Mouse (Mus musculus): ENCODE data around the gene Pgm2. TPM values are rescaled to one million over a fixed set of nuclear protein-coding genes. Genes with fewer than 3 reads are reported as not detected.

Gene Pgm2
- total RNA-seq, 1 experiment from 2014 or later: 25.6 TPM

DNA sequence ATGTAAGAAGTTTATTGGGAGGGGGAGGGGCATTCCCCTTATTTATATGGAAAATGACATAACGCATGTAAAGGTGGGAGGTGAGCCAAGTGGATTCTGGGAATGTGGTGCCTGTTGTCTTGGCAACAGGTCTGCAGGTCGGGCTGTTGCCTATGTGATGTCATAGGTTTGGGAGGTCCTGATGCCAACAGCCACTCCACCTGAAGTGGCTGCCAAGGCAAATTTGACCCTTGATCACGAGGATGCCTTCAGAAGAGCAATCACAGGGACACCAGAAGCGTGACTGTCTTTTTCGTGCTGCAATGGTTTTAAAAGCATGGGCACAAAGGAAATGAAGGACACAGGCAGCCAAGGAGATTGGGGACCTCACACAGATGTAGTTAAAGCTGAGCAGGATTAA lies 33.0 kb downstream of the Pgm2 start:
- no peak for ATAC-seq (ENCODE audit: extremely low read depth, insufficient number of reproducible peaks, low FRiP score, poor library complexity, severe bottlenecking)

DNA sequence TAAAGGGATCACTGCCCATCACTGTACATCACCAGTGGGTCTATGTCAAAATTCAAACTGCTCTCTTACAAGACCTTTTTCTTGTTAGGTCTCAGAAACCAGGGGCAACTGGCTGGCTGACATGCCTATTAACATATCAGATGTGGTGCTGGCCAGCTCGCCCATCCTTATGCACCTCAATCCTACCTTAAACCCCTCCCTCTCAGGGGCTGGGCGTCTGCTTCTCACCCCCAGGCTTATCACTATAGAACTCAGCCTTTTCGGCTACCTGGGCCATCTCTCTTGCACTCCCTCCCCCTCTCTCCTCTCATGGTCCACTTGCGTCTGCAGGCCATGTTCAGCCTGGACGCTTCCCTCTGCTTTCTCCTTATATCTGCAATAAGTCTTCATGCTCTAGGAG lies 38.8 kb downstream of the Pgm2 start:
- ATAC-seq (ENCODE audit: extremely low read depth, insufficient number of reproducible peaks, low FRiP score, poor library complexity, severe bottlenecking): no peak

DNA sequence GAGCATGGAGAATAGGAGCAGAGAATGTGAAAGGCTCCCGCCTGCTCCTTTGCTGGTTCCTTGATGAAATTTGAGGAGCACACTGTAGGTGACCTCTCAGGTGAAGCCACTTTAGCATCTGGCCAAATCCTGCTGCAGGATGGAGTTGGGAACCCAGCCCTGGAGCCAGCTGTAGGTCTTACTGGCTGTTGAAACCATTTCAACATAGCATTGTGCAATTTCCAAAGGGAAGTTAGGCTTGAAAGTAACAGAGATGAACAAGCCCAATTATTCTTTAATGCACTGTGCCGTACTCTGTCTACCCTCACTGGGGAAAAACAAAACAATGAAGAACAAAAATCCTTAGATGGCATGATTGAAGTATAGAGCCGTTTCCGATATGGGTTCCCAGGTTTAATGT lies 41.2 kb downstream of the Pgm2 start:
- ATAC-seq (ENCODE audit: extremely low read depth, insufficient number of reproducible peaks, low FRiP score, poor library complexity, severe bottlenecking): peak; percentile 33; the same call in 1 of the 2 replicates

DNA sequence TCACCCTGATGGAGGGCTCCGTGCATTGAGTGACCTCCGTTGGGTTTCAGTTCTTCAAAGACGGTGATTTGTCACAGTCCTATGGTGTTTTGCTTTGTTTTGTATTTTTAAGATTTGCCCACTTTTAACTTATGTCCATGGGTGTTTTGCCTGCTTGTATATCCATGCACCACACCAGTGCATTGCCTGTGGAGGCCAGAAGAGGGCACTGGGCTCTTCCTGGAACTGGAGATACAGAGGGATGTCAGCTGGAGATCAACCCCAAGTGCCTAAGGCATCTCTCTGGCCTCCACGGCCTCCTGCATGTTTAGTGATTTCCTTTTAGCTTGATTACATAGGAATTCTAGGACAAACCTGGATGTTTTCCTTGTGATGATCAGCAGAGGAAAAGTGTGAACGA lies 43.6 kb downstream of the Pgm2 start:
- peak; percentile 40; the same call in 1 of the 2 replicates for ATAC-seq (ENCODE audit: extremely low read depth, insufficient number of reproducible peaks, low FRiP score, poor library complexity, severe bottlenecking)

- ATAC-seq (ENCODE audit: extremely low read depth, insufficient number of reproducible peaks, low FRiP score, poor library complexity, severe bottlenecking): no peak
These were observed 47.5 kb downstream of the Pgm2 start for GRCm38 (mm10) chr5:64140202-64140601.

DNA sequence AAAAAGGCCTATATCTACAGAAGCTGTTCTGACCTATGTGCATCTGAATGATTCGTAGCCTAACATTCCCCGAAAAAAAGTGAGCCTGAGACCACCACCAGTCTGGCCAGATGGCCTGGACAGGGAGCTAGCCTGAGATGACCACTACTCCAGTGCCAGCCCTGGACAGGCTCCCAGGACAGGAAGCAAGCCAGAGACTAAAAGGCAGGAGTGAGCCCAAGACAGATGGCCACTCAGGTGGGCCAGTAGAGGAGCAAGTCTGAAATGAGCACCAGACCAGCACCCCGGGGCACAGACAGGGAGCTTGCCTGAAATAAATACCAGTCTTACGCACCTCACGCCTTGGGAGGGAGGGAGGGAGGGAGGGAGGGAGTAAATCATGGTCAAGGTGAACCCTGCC lies 51.6 kb downstream of the Pgm2 start:
- ATAC-seq (ENCODE audit: extremely low read depth, insufficient number of reproducible peaks, low FRiP score, poor library complexity, severe bottlenecking): no peak

- no peak for ATAC-seq (ENCODE audit: extremely low read depth, insufficient number of reproducible peaks, low FRiP score, poor library complexity, severe bottlenecking)
These were observed 53.7 kb downstream of the Pgm2 start for GRCm38 (mm10) chr5:64146384-64147005.

- ATAC-seq (ENCODE audit: extremely low read depth, insufficient number of reproducible peaks, low FRiP score, poor library complexity, severe bottlenecking): peak; percentile 66; the same call in 1 of the 2 replicates
These were observed 56.7 kb downstream of the Pgm2 start for GRCm38 (mm10) chr5:64149184-64150127.

GRCm38 (mm10) chr5:64153319-64153718 lies 60.6 kb downstream of the Pgm2 start:
- no peak for ATAC-seq (ENCODE audit: extremely low read depth, insufficient number of reproducible peaks, low FRiP score, poor library complexity, severe bottlenecking)

- ATAC-seq (ENCODE audit: extremely low read depth, insufficient number of reproducible peaks, low FRiP score, poor library complexity, severe bottlenecking): peak; percentile 24; the same call in 1 of the 2 replicates
These were observed 63.3 kb downstream of the Pgm2 start, which contains the start of gene Tbc1d1 for GRCm38 (mm10) chr5:64155861-64156550. Gene Tbc1d1 (plus strand): TSS chr5:64156305.

GRCm38 (mm10) chr5:64156579-64156978 lies 63.8 kb downstream of the Pgm2 start:
- no peak for ATAC-seq (ENCODE audit: extremely low read depth, insufficient number of reproducible peaks, low FRiP score, poor library complexity, severe bottlenecking)

DNA sequence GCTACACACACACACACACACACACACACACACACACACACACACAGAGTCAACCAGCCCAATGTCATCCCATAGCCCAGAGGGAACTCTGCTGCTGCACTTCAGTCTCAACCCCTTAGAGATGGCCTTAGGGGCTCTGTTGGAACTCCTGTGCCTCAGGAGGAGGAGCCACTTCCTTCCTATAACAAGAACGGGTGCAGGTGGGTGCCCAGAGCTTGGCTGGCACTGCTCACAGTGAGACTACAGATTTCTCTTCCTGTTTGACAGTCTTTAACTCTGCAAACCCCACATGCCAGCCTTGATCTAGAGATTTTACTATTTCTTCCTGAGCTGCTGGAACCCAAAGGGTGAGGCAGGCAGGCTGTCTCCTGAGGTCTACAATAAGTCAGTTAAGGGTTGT lies 65.2 kb downstream of the Pgm2 start:
- ATAC-seq (ENCODE audit: extremely low read depth, insufficient number of reproducible peaks, low FRiP score, poor library complexity, severe bottlenecking): peak; percentile 33

DNA sequence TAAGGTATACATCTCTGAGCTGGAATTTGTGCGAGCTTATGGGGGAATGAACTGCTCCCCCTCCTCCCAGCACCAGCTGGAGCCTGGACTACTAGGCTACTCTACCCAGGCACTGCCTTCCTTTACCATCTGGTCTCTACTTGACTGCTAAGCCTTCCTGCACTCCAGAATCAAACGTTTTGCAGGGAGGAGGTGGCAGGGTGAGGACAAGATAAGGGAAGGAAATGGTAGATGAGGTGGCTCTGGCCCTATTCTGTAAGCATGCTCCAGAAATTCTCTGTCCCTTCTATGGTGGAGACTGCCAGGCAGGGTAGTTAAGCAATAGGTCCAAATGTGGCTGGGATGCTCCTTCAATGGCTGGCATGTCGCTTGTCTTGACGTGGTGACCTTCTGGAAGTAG lies 65.8 kb downstream of the Pgm2 start:
- no peak for ATAC-seq (ENCODE audit: extremely low read depth, insufficient number of reproducible peaks, low FRiP score, poor library complexity, severe bottlenecking)

- no peak for ATAC-seq (ENCODE audit: extremely low read depth, insufficient number of reproducible peaks, low FRiP score, poor library complexity, severe bottlenecking)
These were observed 66.5 kb downstream of the Pgm2 start for GRCm38 (mm10) chr5:64159065-64159780.

DNA sequence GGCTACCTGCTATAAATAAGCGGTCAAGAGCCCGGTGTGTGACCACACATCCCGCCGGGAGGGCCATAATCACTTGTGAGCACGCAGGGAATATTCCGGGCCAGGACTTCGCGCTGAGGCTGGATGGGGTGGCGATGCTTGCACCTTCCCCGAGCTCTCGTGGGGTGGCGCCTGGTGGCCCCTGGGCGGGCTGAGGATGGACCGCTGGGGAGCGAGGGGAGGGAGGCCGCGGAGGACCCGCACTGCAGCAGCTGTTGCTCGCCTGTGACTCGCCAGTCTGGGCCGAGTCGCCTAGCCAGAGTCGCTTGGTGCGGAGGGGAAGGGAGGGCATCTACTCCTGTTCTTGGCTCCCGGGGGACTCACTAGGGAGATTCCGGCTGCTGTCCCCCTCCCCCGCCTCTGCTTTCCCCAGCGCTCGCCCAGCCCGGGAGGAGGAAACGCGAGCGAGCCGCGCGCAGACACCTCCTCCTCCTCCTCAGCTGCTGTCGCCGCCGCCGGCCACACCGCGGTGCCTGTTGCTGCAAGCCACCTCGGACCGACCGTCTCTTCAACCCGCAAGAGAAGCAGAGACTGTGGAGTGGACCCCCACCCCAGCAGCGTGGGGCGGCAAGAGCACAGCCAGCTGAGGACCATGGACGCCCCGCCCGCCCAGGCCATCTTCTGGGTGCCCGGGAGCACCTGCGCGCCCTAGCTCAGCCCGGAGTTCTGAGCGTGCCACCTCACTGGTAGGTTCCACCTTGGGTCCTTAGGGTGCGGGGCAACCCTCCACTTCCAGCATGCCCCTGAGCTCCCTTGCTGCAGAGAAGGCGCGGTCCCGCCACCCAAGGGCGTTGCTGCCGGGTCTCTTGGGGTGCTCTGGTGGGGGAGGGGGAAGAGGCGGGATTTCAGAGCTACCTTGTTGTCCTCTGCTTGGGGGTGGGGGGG lies 67.3 kb downstream of the Pgm2 start:
- ATAC-seq (ENCODE audit: extremely low read depth, insufficient number of reproducible peaks, low FRiP score, poor library complexity, severe bottlenecking): peak; percentile 36

DNA sequence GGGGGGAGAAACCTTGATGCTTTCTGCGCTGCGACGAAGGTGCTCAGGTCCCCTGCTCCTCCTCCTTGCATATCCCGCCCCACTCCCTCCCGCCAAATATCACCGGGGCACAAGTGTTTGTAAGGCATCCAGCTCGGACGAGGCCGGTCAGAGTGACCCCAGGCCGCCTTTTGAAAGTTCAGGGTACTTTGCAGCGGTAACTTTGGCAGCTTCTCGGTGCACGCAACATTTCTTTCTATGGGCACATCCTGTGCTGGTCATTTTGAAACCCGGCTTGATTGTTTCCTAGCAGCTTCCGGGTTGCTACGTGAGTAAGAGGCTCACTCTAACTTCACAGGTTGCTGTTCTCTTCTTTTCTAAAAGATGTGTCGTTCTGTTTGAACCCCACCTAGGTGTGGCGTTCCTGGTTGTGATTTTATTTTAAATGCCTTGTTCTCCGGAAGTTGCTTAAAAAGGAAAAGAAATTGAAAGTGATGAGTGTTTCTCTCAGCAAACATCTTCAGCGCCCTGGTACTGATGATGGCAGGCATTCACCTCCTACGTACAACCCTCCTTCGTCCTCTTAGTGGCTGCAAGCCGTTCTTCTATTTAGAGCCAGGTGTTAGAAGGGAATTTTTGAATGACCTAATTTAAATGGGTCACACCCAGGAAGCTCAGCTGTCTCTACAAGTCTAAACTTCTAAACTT lies 68.1 kb downstream of the Pgm2 start:
- ATAC-seq (ENCODE audit: extremely low read depth, insufficient number of reproducible peaks, low FRiP score, poor library complexity, severe bottlenecking): peak; percentile 57

DNA sequence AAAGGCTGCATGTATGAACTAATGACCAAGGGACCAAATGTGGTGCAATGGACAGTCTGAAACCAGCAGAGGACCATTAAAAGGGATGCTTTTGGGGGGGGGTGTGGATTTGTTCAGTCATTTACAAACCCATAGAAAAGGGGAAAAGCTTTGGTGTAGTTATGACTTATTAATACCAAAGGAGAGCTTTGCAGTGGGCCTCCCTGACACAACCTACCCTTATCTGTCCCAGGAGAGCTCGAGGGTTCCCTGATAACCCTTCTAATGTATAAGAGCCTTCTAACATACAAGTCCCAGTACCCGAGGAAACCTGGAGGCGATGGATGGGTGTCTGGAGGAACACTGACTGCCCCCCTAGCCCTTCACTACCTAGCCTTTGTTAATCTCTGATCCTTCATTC lies 69.2 kb downstream of the Pgm2 start:
- ATAC-seq (ENCODE audit: extremely low read depth, insufficient number of reproducible peaks, low FRiP score, poor library complexity, severe bottlenecking): no peak

All from neutrophil, adult 5-6 weeks (primary cell).